Mouse (Mus musculus): ENCODE data around the gene Slc25a34.

- no peak for TF ChIP-seq POLR2A (IDR thresholded peaks at IDR 0.05; ENCODE audit: borderline replicate concordance, extremely low read depth, low read depth, low read length)
- TF ChIP-seq CTCF (IDR thresholded peaks at IDR 0.05; ENCODE audit: insufficient read depth, low read length), result no peak
These were observed 28.5 kb downstream of the Slc25a34 start for GRCm38 (mm10) chr4:141595138-141595537.
